ENCODE assay signal across 20 mouse cellular contexts in genomic region chr14:9015826-9016225, GRCm38 (mm10).
DNase-seq lines count a peak whose midpoint lies in the region; ATAC-seq and TF ChIP-seq lines count a peak whose summit lies in the region.
"Had no signal": no experiment of that assay in that cellular context is flagged by ENCODE, and none has a peak within 500 bp of the region (broad histone marks: within the 10 kb centered on the region; RNA-seq: fewer than 3 reads in every experiment).

No protein-coding gene starts in this region.

- no peak for TF ChIP-seq CTCF in CH12.LX (conservative IDR thresholded peaks at IDR 0.05 in 1 of 2, IDR thresholded peaks at IDR 0.05 in 1 of 2; ENCODE audit: low read depth in 2 of 2, low read length in 2 of 2)

- no peak for TF ChIP-seq POLR2A in CH12.LX (IDR thresholded peaks at IDR 0.05; ENCODE audit: low read depth, low read length)

- in situ Hi-C loops in CH12.LX (cut with MboI; ENCODE audit: low pct_ligation_motif_present, low pct_unique_long_range_greater_than_20kb, low sequenced_read_pairs), result no loop called here

- H3K4me2 ChIP-seq in CH12.LX (ENCODE audit: insufficient read depth, low read depth, poor library complexity, severe bottlenecking), result no peak overlapping the region
- H3K4me2 ChIP-seq: embryonic facial prominence, embryonic 13.5 days; forebrain, embryonic 12.5 days; hindbrain, embryonic 13.5 days had no signal

- no peak for ATAC-seq in granulocyte monocyte progenitor cell, adult 5-6 weeks (replicated peaks; ENCODE audit: poor library complexity, severe bottlenecking)
- ATAC-seq: activated CD4-positive, CD25-positive, alpha-beta regulatory T cell, adult 4 months; forebrain, embryonic 16.5 days; hindbrain, postnatal 0 days had no signal

- H3K27ac ChIP-seq in CH12.LX (ENCODE audit: insufficient read depth, low read depth), result no peak overlapping the region
- H3K27ac ChIP-seq: embryonic facial prominence, embryonic 13.5 days; forebrain, embryonic 12.5 days; hindbrain, embryonic 13.5 days; hindbrain, postnatal 0 days had no signal

- H3K9ac ChIP-seq in CH12.LX (ENCODE audit: insufficient read depth, low read depth), result no peak overlapping the region
- H3K9ac ChIP-seq: embryonic facial prominence, embryonic 13.5 days; forebrain, embryonic 12.5 days; hindbrain, embryonic 13.5 days had no signal

- no peak overlapping the region for H3K4me3 ChIP-seq in CH12.LX (replicated peaks in 1 of 3; ENCODE audit: low read depth in 2 of 3, low read length in 2 of 3, poor library complexity in 1 of 3)
- H3K4me3 ChIP-seq: embryonic facial prominence, embryonic 13.5 days; forebrain, embryonic 12.5 days; hindbrain, embryonic 13.5 days had no signal

- H3K36me3 ChIP-seq in CH12.LX (replicated peaks in 1 of 2; ENCODE audit: control insufficient read depth in 1 of 2, insufficient read depth in 1 of 2, low read length in 1 of 2), result no peaks in the 10 kb centered on the region
- H3K36me3 ChIP-seq: embryonic facial prominence, embryonic 13.5 days; forebrain, embryonic 12.5 days; hindbrain, embryonic 13.5 days had no signal

- DNase-seq in 3T3-L1 (ENCODE audit: low read depth, low spot score) (peak; percentile 34), CH12.LX (ENCODE audit: extremely low read depth) (peak; percentile 53), NIH3T3 (ENCODE audit: low read depth) (peak; percentile 58)
- DNase-seq in urinary bladder, adult 2 months (ENCODE audit: low spot score), result no peak
- no peak for DNase-seq in kidney, postnatal 10 days
- DNase-seq: adrenal gland, postnatal 14 days; cerebellum, adult 11-12 months; cerebellum, adult 9-10 months; cerebellum, postnatal 25 days; gastrocnemius, postnatal 14 days; heart, postnatal 10 days; heart, postnatal 4 days; kidney, adult 11 months had no signal

- H3K9me3 ChIP-seq in CH12.LX (replicated peaks; ENCODE audit: low read length), result no peaks in the 10 kb centered on the region
- H3K9me3 ChIP-seq: embryonic facial prominence, embryonic 13.5 days; forebrain, embryonic 12.5 days; hindbrain, embryonic 13.5 days had no signal

- H3K79me2 ChIP-seq in CH12.LX (replicated peaks; ENCODE audit: control insufficient read depth, extremely low read depth, insufficient read depth, poor library complexity, severe bottlenecking), result no peaks in the 10 kb centered on the region

- H3K27me3 ChIP-seq in CH12.LX (replicated peaks), result no peaks in the 10 kb centered on the region
- H3K27me3 ChIP-seq: embryonic facial prominence, embryonic 13.5 days; forebrain, embryonic 12.5 days; hindbrain, embryonic 13.5 days had no signal

- peak; percentile 40; the same call in 1 of the 2 replicates for TF ChIP-seq EP300 in CH12.LX (IDR thresholded peaks at IDR 0.05; ENCODE audit: low read length)

- H3K4me1 ChIP-seq in CH12.LX (ENCODE audit: control insufficient read depth in 1 of 2, insufficient read depth in 2 of 2), result peaks cover 0 to 6% of the 10 kb centered on the region in 2 experiments; a peak in 2 of 4 replicates
- H3K4me1 ChIP-seq: embryonic facial prominence, embryonic 13.5 days; forebrain, embryonic 12.5 days; hindbrain, embryonic 13.5 days had no signal

- dilution Hi-C loops in CH12.LX (cut with MboI; ENCODE audit: extremely low pct_ligation_motif_present, extremely low pct_unique_long_range_greater_than_20kb, low sequenced_read_pairs), result no loop called here

- TF ChIP-seq RAD21 in CH12.LX (IDR thresholded peaks at IDR 0.05; ENCODE audit: low read depth, low read length), result no peak

TF ChIP-seq in CH12.LX, 34 proteins besides CTCF, POLR2A, EP300 and RAD21:
- TF ChIP-seq UBTF (IDR thresholded peaks at IDR 0.05; ENCODE audit: low read depth, low read length), result no peak
- no peak for TF ChIP-seq SMC3 (IDR thresholded peaks at IDR 0.05; ENCODE audit: low read depth, low read length)
- TF ChIP-seq TCF12 (IDR thresholded peaks at IDR 0.05; ENCODE audit: low read depth, low read length), result 0 out of 2 replicates have a peak, but pooled peaks have one; percentile 37
- no peak for TF ChIP-seq HCFC1 (IDR thresholded peaks at IDR 0.05; ENCODE audit: low read depth, low read length)

Comparison
In these comparisons a context has a peak if more than half of its experiments do, and no peak if none do; other contexts are left out.
1. DNase-seq: peak in 3T3-L1 (single experiment), CH12.LX (single experiment) and NIH3T3 (single experiment); none in urinary bladder, adult 2 months (single experiment) and kidney, postnatal 10 days (single experiment).